Mouse (Mus musculus) stomach, embryonic 14.5 days (tissue): ENCODE results near the gene Gm9821. TPM values are rescaled to one million over a fixed set of nuclear protein-coding genes. Genes with fewer than 3 reads are reported as not detected.

Source experiments
- ATAC-seq: fragments of 200-750 bp; cut with Nextera tagmentation; 2 replicates; pipeline ENCODE4 v1.8.0; 2017; ENCODE audit warnings: low read depth, moderate TSS enrichment; ENCODE audit not compliant: insufficient number of reproducible peaks, insufficient read depth, low FRiP score
- H3K27ac ChIP-seq: fragments of 300-500 bp; sonication (generic); 2 replicates; pipeline ENCODE4 v1.5.1; 2014; ENCODE audit warnings: mild to moderate bottlenecking, low read length, moderate library complexity, mixed read lengths
- H3K27me3 ChIP-seq: fragments of 300-500 bp; sonication (generic); 2 replicates; pipeline ENCODE4 v1.6.1; 2014; ENCODE audit warnings: low read length, control low read depth, mixed read lengths; ENCODE audit not compliant: control insufficient read depth, insufficient read depth
- H3K36me3 ChIP-seq: fragments of 300-500 bp; sonication (generic); 2 replicates; pipeline ENCODE4 v1.6.1; 2014; ENCODE audit warnings: mild to moderate bottlenecking, control low read depth, low read length, moderate library complexity, mixed read lengths; ENCODE audit not compliant: control insufficient read depth, insufficient read depth
- H3K4me1 ChIP-seq: fragments of 300-500 bp; sonication (generic); 2 replicates; pipeline ENCODE4 v1.6.1; 2014; ENCODE audit warnings: low read length, control low read depth, mixed read lengths; ENCODE audit not compliant: control insufficient read depth, insufficient read depth
- H3K4me2 ChIP-seq: fragments of 300-500 bp; sonication (generic); replicated peaks from 2 replicates; pipeline ENCODE4 v1.6.1; 2014; ENCODE audit warnings: low read depth, low read length, control low read depth
- H3K4me3 ChIP-seq: fragments of 300-500 bp; sonication (generic); 2 replicates; pipeline ENCODE4 v1.5.1; 2014; ENCODE audit warnings: low read depth, low read length, control low read depth
- H3K9ac ChIP-seq: fragments of 300-500 bp; sonication (generic); replicated peaks from 2 replicates; pipeline ENCODE4 v1.6.1; 2014; ENCODE audit warnings: low read depth, mild to moderate bottlenecking, control low read depth, low read length, moderate library complexity, mixed read lengths
- H3K9me3 ChIP-seq: fragments of 300-500 bp; sonication (generic); 2 replicates; pipeline ENCODE4 v1.6.1; 2016; ENCODE audit warnings: low read depth, low read length, control low read depth; ENCODE audit not compliant: control insufficient read depth
- WGBS: fragments of 180-500 bp; shearing (Covaris S2); extraction: QIAGEN DNeasy Blood & Tissue Kit; methylation state at CpG from one replicate; pipeline ENCODE4 v1.1.7; 2014; 5-methylcytosine and 5-hydroxymethylcytosine counted together
- microRNA-seq: library from miRNA; unstranded; fragments of <30 nt; microRNA quantifications from one replicate; pipeline ENCODE4, GENCODE M21; 2016
- polyA plus RNA-seq: library from polyadenylated mRNA; unstranded; fragments of >200 nt; fragmentation: Nextera tagmentation; extraction: Ambion mirVana; gene quantifications from 2 replicates; pipeline ENCODE4 v1.2.1, GENCODE M21; 2014

The Gm9821 gene
- polyA plus RNA-seq, 1 experiment from 2014 or later = 1.4 TPM

GRCm38 (mm10) chr2:91993409-91993808 lies 47.9 kb downstream of the Gm9821 start:
- Histone ChIP-seq H3K4me1 (no peaks in the 10 kb centered on the region), H3K36me3 (peaks cover 28% of the 10 kb centered on the region), H3K4me3 (no peak overlapping the region), H3K27me3 (no peaks in the 10 kb centered on the region), H3K9me3 (no peaks in the 10 kb centered on the region), H3K9ac (no peak overlapping the region), H3K4me2 (no peak overlapping the region), H3K27ac (no peak overlapping the region)
- no peak for ATAC-seq
- WGBS = 71% methylated on average over 3 of the region's 3 CpGs

- no peaks in the 10 kb centered on the region for H3K9me3 ChIP-seq
- no peak overlapping the region for H3K4me2 ChIP-seq
- peak; percentile 85 for ATAC-seq
- H3K27ac ChIP-seq = peak overlapping the region; percentile 73; the same call in 1 of the 2 replicates
- 67% methylated on average over 5 of the region's 5 CpGs for WGBS
- H3K36me3 ChIP-seq = peaks cover 13% of the 10 kb centered on the region
- no peaks in the 10 kb centered on the region for H3K4me1 ChIP-seq
- H3K27me3 ChIP-seq = no peaks in the 10 kb centered on the region
- no peak overlapping the region for H3K9ac ChIP-seq
- H3K4me3 ChIP-seq = no peak overlapping the region
Observed at GRCm38 (mm10) chr2:91996006-91996405, 50.5 kb downstream of the Gm9821 start.

Small RNA genes within 50 kb of the gene (microRNA-seq; reads per million reads assigned to microRNA genes)
- not detected for gene Mir6999

Other genes with a start within 250 kb of the Gm9821 start
- 27.8 and 30.0 TPM in 2 replicates for gene Atg13, start 235.1 kb upstream of the Gm9821 start, polyA plus RNA-seq
- gene Harbi1, start 234.9 kb upstream of the Gm9821 start, polyA plus RNA-seq = 18.2 and 21.5 TPM in 2 replicates
- 17.8 and 18.1 TPM in 2 replicates for gene Ambra1, start 215.6 kb upstream of the Gm9821 start, polyA plus RNA-seq
- 0.17 TPM in 1 of 2 replicates, not detected in the other for gene Chrm4, start 18.5 kb upstream of the Gm9821 start, polyA plus RNA-seq
- 1,102 and 1,256 TPM in 2 replicates for gene Mdk, start 13.4 kb upstream of the Gm9821 start, polyA plus RNA-seq
- gene Dgkz, start 30.2 kb downstream of the Gm9821 start, polyA plus RNA-seq = 45.4 and 47.9 TPM in 2 replicates
- gene Creb3l1, start 78.8 kb downstream of the Gm9821 start, polyA plus RNA-seq = 33.2 and 35.2 TPM in 2 replicates
- gene Phf21a, start 147.4 kb downstream of the Gm9821 start, polyA plus RNA-seq = 35.8 and 42.6 TPM in 2 replicates